ENCODE assay signal across 9 mouse cellular contexts in genomic region chr5:20880386-20880785, GRCm38 (mm10). TPM values are rescaled to one million over a fixed set of nuclear protein-coding genes. Genes with fewer than 3 reads are reported as not detected.
DNase-seq lines count a peak whose midpoint lies in the region; ATAC-seq and TF ChIP-seq lines count a peak whose summit lies in the region.
"Had no signal": no experiment of that assay in that cellular context is flagged by ENCODE, and none has a peak within 500 bp of the region (broad histone marks: within the 10 kb centered on the region; RNA-seq: fewer than 3 reads in every experiment).

No protein-coding gene starts in this region.

- 0 out of 2 replicates have a peak, but pooled peaks cover under 1% of the 10 kb centered on the region for H3K36me3 ChIP-seq in heart, embryonic 11.5 days (ENCODE audit: control insufficient read depth, insufficient read depth, low read length)
- H3K36me3 ChIP-seq in ES-Bruce4 (ENCODE audit: control insufficient read depth, insufficient read depth, low read length, poor library complexity, severe bottlenecking), result peaks cover 4% of the 10 kb centered on the region
- peaks cover 5% of the 10 kb centered on the region for H3K36me3 ChIP-seq in hindbrain, embryonic 10.5 days
- H3K36me3 ChIP-seq in liver, postnatal 0 days (replicated peaks; ENCODE audit: insufficient read depth, low read length), result no peaks in the 10 kb centered on the region

- intact Hi-C loops in heart, postnatal 14 days (cut with DNase I), result loop anchor here (2.0 to 5.0 kb wide), 3 partner anchors 72 to 178 kb away; no protein-coding TSS in a partner anchor

- peak overlapping the region; percentile 88 for H3K4me3 ChIP-seq in heart, embryonic 11.5 days (ENCODE audit: low read depth, low read length)
- no peak overlapping the region for H3K4me3 ChIP-seq in ES-Bruce4 (ENCODE audit: low read depth, low read length)
- peak overlapping the region; percentile 86 for H3K4me3 ChIP-seq in hindbrain, embryonic 10.5 days
- H3K4me3 ChIP-seq in liver, postnatal 0 days (ENCODE audit: low read depth, low read length), result peak overlapping the region; percentile 83

- TF ChIP-seq CTCF in ES-Bruce4 (IDR thresholded peaks at IDR 0.05; ENCODE audit: low read depth, low read length), result no peak
- no peak for TF ChIP-seq CTCF in liver, postnatal 0 days (IDR thresholded peaks at IDR 0.05; ENCODE audit: low read depth)

- H3K4me2 ChIP-seq in heart, embryonic 11.5 days, result peak overlapping the region; percentile 76
- peak overlapping the region; percentile 86 for H3K4me2 ChIP-seq in liver, postnatal 0 days (ENCODE audit: low read depth, low read length)

- H3K27ac ChIP-seq in heart, embryonic 11.5 days (ENCODE audit: low read depth, low read length), result peak overlapping the region; percentile 50
- no peak overlapping the region for H3K27ac ChIP-seq in ES-Bruce4 (ENCODE audit: insufficient read depth, low read length)
- H3K27ac ChIP-seq in hindbrain, embryonic 10.5 days, result no peak overlapping the region
- H3K27ac ChIP-seq in liver, postnatal 0 days (ENCODE audit: low read depth), result no peak overlapping the region

- TF ChIP-seq POLR2A in ES-Bruce4 (IDR thresholded peaks at IDR 0.05; ENCODE audit: insufficient read depth, low read length), result no peak

- no peaks in the 10 kb centered on the region for H3K9me3 ChIP-seq in heart, embryonic 11.5 days (replicated peaks; ENCODE audit: control insufficient read depth, low read length)
- no peaks in the 10 kb centered on the region for H3K9me3 ChIP-seq in ES-Bruce4 (replicated peaks; ENCODE audit: control insufficient read depth, insufficient read depth, low read length, poor library complexity, severe bottlenecking)
- no peaks in the 10 kb centered on the region for H3K9me3 ChIP-seq in hindbrain, embryonic 10.5 days
- no peaks in the 10 kb centered on the region for H3K9me3 ChIP-seq in liver, postnatal 0 days (ENCODE audit: low read length)

- TF ChIP-seq EP300 in ES-Bruce4 (IDR thresholded peaks at IDR 0.05; ENCODE audit: insufficient read depth, low read depth, low read length), result no peak
- no peak for TF ChIP-seq EP300 in liver, postnatal 0 days (IDR thresholded peaks at IDR 0.05; ENCODE audit: low read depth)

- no peak for DNase-seq in heart, postnatal 14 days
- DNase-seq in hindbrain, embryonic 10.5 days (ENCODE audit: low spot score), result no peak
- no peak for DNase-seq in liver, postnatal 0 days
- no peak for DNase-seq in ovary, adult 18-20 months (ENCODE audit: low spot score)
- DNase-seq in thymus, adult 18-20 months, result no peak
- no peak for DNase-seq in retina, embryonic 14.5 days (ENCODE audit: low spot score)

- WGBS in heart, embryonic 11.5 days (ENCODE audit: insufficient replicate concordance), result 40% methylated on average over 2 of the region's 2 CpGs
- 81% methylated on average over 2 of the region's 2 CpGs for WGBS in hindbrain, embryonic 10.5 days
- WGBS in liver, postnatal 0 days (ENCODE audit: insufficient replicate concordance), result 68% methylated on average over 2 of the region's 2 CpGs

- peaks cover 22% of the 10 kb centered on the region for H3K4me1 ChIP-seq in heart, embryonic 11.5 days (ENCODE audit: control insufficient read depth, insufficient read depth, low read length)
- peaks cover 2% of the 10 kb centered on the region for H3K4me1 ChIP-seq in ES-Bruce4 (ENCODE audit: control insufficient read depth, insufficient read depth, low read length)
- H3K4me1 ChIP-seq in hindbrain, embryonic 10.5 days (replicated peaks), result peaks cover 21% of the 10 kb centered on the region
- peaks cover 14% of the 10 kb centered on the region for H3K4me1 ChIP-seq in liver, postnatal 0 days (ENCODE audit: insufficient read depth)

- peak overlapping the region; percentile 70 for H3K9ac ChIP-seq in heart, embryonic 11.5 days (ENCODE audit: low read depth, low read length)
- H3K9ac ChIP-seq in ES-Bruce4 (ENCODE audit: low read depth, poor library complexity, severe bottlenecking), result peak overlapping the region; percentile 98; the same call in 1 of the 2 replicates
- 0 out of 2 replicates have a peak overlapping the region, but pooled peaks have one; percentile 9 for H3K9ac ChIP-seq in liver, postnatal 0 days (replicated peaks)

- ATAC-seq in heart, embryonic 11.5 days (replicated peaks; ENCODE audit: insufficient number of reproducible peaks, low FRiP score, low TSS enrichment), result no peak
- ATAC-seq in liver, postnatal 0 days, result no peak
- ATAC-seq: inflammation-experienced regulatory T-cells, adult 6 months had no signal

- H3K27me3 ChIP-seq in heart, embryonic 11.5 days (ENCODE audit: control insufficient read depth, insufficient read depth, low read length), result no peaks in the 10 kb centered on the region
- H3K27me3 ChIP-seq in ES-Bruce4 (ENCODE audit: control insufficient read depth, insufficient read depth, low read length, poor library complexity, severe bottlenecking), result no peaks in the 10 kb centered on the region
- no peaks in the 10 kb centered on the region for H3K27me3 ChIP-seq in hindbrain, embryonic 10.5 days (ENCODE audit: insufficient read depth, poor library complexity, severe bottlenecking)
- no peaks in the 10 kb centered on the region for H3K27me3 ChIP-seq in liver, postnatal 0 days (ENCODE audit: insufficient read depth, low read length)

RNA-seq across cellular contexts. Expression of gene Phtf2, which starts 1.5 kb away (rescaled TPM):
- polyA plus RNA-seq in heart, embryonic 11.5 days (2014; fragmentation: Nextera tagmentation; extraction: Ambion mirVana), result 38.9 and 50.4 TPM in 2 replicates
- 10 to 100 TPM; 70.3 to 82.1 TPM for total RNA-seq in heart, postnatal 14 days (2021)
- polyA plus RNA-seq in ES-Bruce4 (2011; ENCODE audit: insufficient read depth, insufficient read length, low read depth, missing spikeins), result 36.0 and 39.3 TPM in 2 replicates
- 16.0 and 17.4 TPM in 2 replicates for polyA plus RNA-seq in hindbrain, embryonic 10.5 days (2016; fragmentation: Nextera tagmentation; extraction: Ambion mirVana)
- 2.8 and 3.2 TPM in 2 replicates for polyA plus RNA-seq in liver, postnatal 0 days (2015; fragmentation: Nextera tagmentation; extraction: Ambion mirVana)

RNA-seq across cellular contexts. Expression of gene Tmem60, which starts 1.6 kb away (rescaled TPM):
- polyA plus RNA-seq in heart, embryonic 11.5 days (2014; fragmentation: Nextera tagmentation; extraction: Ambion mirVana), result 46.7 and 51.8 TPM in 2 replicates
- total RNA-seq in heart, postnatal 14 days (2021), result 10 to 100 TPM; 22.0 to 22.3 TPM
- polyA plus RNA-seq in ES-Bruce4 (2011; ENCODE audit: insufficient read depth, insufficient read length, low read depth, missing spikeins), result 41.0 and 41.8 TPM in 2 replicates
- 58.8 and 59.9 TPM in 2 replicates for polyA plus RNA-seq in hindbrain, embryonic 10.5 days (2016; fragmentation: Nextera tagmentation; extraction: Ambion mirVana)
- 49.7 and 55.5 TPM in 2 replicates for polyA plus RNA-seq in liver, postnatal 0 days (2015; fragmentation: Nextera tagmentation; extraction: Ambion mirVana)

Comparison
In these comparisons a context has a peak if more than half of its experiments do, and no peak if none do; other contexts are left out.
1. H3K9ac ChIP-seq: peak in every context shown above with its lines; median percentile 98 in ES-Bruce4; 70 in heart, embryonic 11.5 days; 9 in liver, postnatal 0 days.